Mouse (Mus musculus): ENCODE measurements at regions not wholly inside any gene's neighbourhood (a gene's known extent, or its start where the extent isn't known, plus 50 kb on each side); places are given as distances from the start of the nearest gene placed in this dataset.

DNA sequence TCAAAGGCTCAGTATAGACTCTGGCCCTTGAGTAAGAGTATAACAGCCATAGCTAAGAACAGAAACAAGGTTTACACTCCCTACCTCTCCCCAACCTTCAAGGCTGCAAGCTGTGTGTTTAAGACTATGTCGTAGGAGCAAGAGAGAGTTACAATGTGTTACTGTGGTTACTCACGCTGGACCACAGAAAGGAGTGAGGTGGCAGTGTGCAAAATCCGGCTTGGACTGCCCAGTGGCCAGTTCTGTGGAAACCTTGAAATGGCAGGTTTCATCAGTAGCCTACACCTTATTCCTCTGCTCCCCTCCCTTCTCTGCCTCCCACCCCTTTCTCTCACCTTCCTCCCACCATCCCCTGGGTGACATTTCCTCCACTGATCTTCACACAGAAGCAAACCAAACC is 114.3 kb upstream of the Ado start:
- no peak for DNase-seq (ENCODE audit: low read depth)

DNA sequence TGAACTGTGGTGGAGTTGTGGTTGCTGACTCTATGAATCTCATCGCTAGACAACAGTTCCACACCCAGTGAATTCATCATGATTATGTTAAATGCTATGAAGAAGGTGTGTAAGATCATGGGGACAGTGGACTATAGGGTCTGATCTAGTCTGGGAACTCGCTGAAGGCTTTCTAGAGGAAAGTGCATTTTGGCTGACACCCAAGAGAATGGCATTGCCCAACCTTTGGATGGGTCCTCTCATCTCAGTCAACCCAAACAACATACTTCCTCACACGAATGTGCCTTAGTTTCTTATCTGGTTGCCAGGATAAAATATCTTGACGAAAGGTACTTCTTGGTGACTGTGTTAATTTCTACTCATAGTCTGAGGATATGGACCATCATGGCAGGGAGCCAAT is 112.9 kb upstream of the Ado start:
- DNase-seq (ENCODE audit: low read depth), result no peak

DNA sequence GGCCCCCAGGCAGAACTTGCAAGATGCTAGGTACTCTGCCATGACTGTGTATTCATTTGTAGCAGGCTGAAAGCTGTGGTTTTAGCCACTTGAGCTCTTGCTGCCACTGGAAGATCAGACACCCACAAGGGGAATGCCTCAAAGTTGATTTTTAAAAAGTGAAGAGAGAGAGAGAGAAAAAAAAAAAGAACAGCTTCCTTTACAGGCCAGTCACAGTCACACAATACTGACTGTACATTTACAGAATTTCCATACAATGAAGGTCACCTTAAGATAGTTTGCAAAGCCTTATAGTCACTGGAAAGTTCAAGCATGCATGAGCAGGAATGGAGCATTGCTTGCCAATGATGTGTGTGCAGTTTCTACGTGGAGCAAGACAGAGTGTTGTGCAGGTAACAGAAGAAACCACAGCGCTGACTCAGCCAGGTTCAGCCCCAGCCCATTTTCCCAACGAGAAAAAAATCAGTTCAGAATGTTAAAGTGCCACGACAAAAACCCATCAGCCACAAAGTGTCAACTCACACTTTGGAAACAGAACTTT is 109.3 kb upstream of the Ado start:
- DNase-seq (ENCODE audit: low read depth), result no peak

DNA sequence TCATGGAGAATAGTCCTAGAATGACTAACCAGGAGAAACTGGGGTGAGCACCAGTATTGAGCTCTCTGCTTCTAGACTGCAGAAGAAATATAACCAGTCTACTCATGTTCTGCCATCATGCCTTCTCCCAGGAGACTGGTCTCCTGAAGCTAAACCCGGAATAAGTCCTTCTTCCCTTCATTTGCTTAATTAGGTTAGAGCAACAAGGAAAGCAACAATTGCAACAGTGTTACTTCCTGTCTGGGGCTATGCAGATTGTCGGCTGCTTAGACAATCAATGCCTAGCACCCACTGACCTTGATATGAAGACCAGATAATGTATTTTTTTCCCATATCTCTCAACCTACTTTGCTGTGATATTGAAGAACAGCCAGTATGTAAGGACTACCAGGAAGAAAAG is 108.5 kb upstream of the Ado start:
- DNase-seq (ENCODE audit: low read depth), result no peak

DNA sequence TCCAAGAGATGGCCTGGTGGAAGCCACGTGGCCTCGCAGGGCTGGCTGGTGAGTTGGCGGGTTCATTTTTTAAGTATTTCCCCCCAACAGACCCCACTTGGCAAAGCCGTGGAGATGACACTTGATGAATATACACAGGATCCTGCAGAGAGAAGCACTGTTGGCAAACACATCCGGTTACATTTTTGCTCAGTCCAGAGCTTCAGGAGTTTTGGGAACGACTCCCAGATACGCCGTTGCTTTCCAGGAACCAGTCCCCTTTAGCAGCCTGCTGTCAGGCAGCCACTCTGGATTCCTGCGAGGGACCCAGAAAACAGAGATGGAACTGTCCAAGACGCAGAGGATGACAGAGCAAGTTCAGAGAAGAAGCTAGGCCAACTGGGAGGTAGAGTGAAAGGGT is 105.8 kb upstream of the Ado start:
- no peak for DNase-seq (ENCODE audit: low read depth)

DNA sequence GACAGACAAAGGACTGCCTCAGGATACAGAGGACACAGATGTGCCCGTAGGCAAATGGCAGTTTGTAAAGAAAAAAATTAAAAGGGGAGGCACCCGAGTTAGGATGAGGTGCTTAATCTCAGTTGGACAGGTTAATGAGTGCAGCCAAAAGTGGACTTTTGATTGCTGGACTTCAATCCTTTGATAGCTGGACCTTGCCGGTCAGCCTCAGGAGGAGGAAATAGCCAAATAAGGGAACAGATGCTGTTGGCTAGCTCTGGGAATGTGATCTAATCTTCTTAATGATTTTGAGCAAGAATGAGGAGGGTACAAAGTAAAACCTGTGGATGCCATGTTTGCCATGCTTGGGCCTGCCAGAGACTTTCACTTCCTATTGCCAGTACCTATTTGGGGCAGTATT is 103.5 kb upstream of the Ado start:
- no peak for DNase-seq (ENCODE audit: low read depth)

DNA sequence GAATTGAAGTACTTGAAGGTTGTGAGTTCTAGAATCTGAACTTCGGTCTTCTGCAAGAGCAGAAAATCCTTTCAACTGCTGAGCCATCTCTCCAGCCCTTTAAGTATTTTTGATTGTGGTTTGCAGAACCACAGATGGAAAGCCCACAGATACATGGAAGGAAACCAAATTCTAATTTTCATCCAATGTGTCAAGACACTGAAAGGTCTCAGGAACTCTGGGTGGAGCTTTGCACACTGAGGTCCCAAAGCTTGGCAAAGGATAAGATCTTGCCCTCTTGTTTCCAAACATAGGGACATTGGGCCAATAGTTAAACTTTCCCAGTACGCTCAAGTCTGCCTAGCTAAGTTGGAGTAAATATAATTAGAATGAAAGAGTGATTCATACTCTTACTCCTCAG is 102.6 kb upstream of the Ado start:
- peak; percentile 81 for DNase-seq (ENCODE audit: low read depth)

DNA sequence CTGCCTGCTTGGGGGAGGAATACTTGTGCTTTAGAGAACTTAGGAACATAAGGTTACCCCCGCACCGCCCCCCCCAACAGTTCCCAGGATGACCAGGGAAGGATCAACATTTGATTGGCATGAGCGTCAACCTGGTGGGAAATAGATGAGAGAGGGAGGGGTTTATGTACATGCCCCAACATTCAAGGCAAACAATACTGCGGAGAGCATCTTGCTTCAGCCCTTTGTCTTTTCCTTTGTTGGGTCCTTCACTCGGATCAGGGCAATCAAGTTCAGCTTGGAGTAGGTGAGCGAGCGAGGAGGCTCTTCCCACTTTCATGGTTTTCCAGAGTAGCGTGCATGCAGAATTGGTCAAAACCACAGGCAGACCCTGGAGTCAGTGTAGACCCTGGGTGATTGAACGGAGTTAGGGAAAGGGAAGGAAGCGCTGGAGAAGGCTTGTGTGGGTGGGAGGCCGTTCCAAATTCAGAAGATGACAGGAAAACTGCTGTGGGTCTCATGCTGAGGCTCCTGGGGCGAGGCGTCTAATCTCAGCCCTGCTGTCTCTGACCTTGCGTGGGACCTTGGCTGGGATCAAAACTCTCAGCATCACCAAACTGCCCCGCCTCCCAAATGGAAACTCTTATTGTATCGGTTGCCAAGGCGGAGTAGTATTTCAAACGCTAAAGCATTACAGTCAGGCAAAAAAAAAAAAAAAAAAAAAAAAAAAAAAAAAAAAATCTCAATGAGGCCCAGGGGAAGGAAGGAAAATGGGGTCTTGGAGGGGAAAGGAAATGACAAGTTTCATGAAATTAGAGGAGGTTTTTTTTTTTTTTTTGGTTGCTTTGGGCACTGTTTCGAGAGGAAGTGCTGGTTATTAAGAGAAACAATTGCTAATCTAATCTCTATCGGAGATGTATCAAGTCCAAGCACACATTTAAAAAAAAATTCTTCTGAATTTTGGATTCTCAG is 99.3 kb upstream of the Ado start:
- no peak for DNase-seq (ENCODE audit: low read depth)

DNA sequence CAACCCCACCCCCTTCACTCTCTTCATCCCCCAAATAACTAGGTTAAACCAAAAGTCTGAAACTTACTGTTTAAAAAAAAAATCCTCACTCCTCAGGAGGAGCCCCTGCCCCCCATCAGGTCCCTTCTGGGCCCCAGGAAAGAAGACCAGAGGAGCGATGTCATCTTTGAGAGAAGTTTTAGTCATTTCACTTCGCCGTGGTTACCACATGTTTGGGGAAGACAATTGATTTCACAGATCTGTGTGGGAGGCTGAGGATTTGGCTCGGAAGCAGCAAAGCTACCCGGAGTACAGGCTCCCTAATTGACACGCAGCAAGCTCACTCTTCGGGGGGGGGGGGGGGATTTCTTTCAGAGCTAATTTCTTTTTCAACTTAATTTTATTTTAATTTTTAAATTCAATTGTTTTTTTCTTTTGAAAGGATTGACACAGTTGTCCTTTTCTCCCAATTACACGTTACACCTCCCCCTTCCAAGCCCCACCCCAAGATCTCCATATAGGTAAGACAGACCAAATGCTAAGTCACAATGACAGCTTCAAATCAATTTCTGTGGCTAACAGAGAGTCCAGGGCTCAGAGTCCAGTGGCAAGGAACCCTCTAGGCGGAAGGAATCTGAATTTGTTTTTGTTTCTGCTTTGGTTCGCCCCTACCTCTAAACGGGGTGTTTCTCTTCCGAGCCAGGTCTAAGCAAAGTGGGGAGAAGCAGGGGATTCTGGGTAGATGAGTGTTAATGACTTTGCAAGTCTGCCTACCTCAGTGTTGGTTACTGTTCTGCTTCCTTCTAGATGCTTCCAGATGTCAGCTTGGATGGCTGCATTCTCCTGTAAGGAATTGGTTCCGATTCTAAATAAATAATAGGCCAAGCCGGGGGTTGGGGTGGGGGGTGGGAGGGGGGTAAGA is 98.2 kb upstream of the Ado start:
- DNase-seq (ENCODE audit: low read depth), result no peak

DNA sequence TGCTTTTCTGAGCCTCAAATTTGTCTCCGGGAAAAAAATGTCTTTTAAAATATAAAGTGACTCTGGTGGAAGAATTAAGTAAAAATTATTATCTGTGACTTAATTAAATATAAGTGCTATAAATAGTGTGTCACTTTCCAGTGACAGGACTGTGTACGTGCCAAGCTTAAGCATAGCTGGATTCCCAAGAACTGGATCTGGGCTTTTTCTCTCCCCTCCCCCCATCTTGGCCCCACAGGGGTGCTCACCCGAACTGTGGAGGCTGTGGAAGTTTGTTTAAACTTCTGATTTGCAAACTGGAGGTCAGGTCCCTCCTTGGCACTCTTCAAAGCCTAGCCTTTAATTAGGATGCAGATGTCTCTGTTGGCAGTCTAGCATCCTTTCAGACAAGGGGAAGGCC is 97.1 kb upstream of the Ado start:
- no peak for DNase-seq (ENCODE audit: low read depth)

DNA sequence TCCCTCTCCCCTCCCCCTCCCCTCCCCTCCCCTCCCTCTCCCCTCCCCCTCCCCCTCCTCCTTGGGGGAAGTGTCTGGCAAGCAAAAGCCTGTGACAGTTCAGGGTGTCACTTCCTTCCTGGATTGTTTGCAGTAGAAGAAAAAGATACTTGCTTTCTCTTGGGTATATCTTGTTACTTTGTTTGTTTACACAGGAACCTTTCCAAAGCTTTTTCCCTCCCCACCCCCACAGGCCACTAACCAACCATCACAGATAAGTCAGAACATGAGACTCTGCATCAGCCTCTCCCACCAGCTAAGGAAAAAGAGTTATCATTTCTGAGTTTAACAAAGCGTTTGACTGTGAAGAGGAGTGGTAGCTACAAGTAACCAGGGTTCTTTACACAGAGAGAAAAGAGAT is 95.5 kb upstream of the Ado start:
- DNase-seq (ENCODE audit: low read depth), result no peak

DNA sequence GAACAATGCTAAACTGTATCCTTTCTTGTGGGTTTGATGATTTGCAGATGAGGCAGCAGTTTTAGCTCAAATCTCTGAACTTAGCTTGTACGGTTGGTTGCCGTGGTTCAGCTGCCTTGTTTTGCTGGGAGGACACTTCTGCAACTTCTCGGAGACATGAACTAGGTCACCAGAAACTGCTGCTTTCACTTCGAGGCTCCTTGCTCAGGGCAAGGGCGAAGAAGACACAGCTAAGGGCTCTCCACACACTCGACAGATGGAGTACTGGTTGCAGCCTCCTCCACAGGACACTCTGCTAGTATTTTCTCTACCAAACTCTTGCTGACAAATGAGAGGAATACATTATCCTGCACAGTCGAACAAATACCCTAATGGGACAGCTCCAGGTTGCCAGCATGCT is 94.9 kb upstream of the Ado start:
- DNase-seq (ENCODE audit: low read depth), result no peak

DNA sequence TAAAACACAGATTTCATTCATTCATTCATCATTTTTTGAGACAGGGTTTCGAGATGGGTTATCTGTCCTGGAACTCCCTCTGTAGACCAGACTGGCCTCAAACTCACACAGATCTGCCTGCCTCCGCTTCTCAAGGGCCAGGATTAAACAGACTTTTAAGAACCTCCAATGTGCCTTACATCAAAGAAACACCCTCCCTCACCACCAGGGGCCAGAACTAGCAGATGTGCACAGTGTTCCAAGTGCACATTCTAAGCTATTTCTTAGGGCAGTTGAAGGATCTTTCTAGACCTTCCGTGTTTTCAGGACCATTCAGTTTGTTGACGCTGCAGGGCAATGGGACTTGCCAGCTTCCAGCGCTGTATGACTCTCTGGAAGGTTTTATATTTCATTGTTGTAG is 88.6 kb upstream of the Ado start:
- DNase-seq (ENCODE audit: low read depth), result no peak

DNA sequence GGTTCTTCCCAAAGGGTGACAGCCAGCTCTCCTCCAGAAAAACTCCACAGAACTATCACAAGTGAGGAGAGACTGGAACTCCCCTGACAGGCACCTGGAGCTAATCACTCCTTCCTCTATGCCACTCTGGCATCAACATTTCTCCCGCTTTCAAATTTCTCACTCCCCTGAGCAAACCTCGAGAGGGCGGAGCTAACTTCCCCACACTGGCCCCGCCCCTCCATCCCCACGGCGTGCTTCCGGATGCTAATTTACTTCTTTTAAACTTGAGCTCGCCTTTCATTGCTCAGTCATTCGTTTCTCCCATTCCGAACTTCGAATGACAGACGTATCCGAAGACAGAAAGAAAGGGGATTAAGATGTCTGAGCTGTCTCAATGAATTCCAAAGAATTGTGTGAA is 87.8 kb upstream of the Ado start:
- DNase-seq (ENCODE audit: low read depth), result no peak

DNA sequence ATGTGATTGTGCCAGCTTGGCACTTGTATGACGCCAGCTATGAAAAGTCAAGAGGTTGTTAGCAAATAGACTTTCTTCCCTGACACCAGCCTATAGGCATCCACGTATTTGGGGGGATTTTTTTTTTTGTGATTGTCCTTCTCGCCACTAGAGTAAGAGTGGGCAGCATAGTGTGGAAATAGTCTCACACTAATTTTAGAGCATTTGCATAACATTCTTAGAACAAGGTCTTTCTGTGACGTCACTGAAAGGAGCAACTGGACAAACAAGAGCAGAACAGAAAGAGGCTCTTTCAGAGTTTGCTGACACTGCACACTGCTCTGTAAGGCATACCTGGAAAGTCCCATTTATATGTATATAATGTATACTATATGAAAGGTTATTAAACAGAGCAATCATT is 86.0 kb upstream of the Ado start:
- DNase-seq (ENCODE audit: low read depth), result no peak

DNA sequence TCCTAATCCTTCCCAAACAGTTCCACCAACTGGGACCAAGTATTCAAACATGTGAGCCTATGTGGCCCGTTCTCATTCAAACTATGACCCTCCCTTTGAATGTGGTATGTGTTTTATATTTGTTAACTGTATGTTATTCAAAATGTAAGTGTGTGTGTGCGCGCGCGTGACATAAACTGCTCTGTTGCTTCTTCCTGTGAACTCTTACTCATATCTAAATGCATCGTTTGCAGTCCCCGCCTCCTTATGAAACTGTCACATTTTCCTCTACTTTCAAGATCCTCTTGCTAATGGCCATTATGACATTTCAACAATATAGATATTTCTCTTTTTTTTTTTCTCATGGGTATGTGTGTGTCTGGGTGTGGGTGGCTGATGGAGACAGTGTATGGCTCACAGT is 84.3 kb upstream of the Ado start:
- DNase-seq (ENCODE audit: low read depth), result no peak

DNA sequence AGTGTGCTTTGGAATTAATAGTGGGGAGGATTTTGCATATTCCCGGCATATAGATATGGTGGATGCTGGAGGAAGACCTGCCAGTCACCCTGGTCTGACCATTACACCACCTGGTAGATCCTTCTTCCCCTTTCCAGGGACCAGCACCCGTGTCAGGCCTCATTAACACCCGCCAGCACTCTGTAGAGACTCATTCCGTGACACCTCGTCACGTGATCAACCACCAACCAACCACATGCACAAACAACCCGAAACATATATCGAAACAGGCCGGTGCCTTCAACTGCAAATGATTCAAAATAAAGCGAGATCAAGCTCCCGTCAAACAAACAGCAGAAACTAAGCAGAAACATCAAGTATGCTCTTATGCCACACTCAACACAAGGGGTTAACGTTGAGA is 74.6 kb upstream of the Ado start:
- DNase-seq (ENCODE audit: low read depth), result no peak

DNA sequence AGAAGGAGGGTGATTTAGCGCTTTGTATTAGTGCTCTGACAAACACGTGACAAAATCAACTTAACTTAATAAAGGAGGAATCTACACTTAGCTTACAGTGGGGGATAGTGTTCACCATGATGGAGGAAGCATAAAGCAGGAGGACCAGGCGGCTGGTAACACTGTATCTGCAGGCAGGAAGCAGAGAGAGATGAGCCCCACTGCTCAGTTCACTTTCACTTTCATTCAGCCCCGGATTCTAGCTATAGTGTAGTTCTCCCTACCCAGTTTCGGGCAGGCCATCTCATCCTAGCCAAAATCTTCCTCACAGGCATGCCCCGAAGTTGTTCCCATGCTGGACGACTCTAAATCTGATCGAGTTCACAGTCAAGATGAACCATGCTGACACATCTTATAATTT is 71.3 kb upstream of the Ado start:
- no peak for DNase-seq (ENCODE audit: low read depth)

DNA sequence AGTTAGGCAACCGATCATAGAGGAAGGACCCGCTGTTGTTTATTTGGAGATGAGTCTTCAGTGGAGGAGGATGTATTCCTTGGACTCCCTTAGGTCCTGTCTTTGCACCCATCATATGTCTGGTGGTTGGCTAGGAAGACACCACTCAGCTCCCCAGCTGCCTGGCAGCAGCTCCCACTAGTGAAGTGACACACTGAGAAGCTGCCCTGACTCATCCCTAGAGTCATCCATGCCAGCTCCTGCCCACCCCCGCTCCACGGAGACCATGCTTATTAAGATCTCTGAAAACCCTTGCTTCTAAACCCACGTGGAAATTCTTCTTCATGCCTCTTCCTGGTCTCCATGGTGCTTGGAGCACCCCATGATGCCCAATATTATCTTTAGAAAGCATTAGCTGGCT is 69.4 kb upstream of the Ado start:
- DNase-seq (ENCODE audit: low read depth), result no peak

DNA sequence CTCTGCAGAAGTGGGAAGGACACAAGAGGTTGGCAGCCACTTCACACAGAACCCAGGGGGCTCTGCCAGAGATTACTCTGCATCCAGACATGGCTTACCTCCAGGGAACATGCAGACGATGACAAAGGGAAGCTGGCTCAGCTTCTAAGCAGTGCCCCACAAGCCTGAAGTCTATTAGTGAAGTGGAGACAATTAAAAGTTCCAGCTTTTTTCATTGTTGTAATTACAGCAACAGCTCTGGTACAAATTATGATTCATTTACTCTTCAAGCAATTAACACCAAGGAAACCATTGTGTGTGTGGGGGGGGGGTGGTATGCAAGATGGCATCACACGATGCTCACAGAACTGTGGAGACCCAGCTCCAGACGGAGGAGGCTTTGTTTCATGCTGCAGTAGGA is 66.3 kb upstream of the Ado start:
- DNase-seq (ENCODE audit: low read depth), result no peak

DNA sequence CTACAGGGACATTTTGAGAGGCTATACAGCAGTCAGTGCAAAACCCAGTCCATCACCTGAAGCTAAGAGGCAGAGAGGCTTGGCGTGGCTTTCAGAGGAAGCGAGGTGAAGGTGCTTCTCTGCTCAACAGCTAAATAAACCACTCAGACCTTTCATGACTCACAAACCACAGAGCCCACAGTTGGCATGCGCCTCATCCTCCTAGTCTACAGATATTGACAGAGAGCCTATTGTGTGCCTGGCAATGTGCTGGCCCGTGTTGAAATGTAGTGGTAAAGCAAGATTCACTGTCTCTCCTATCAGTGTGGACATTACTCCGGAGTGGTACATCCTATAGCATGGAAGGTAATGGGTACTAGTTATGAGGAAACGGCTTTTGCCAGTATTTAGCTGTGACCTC is 61.9 kb upstream of the Ado start:
- peak; percentile 57 for DNase-seq (ENCODE audit: low read depth)

DNA sequence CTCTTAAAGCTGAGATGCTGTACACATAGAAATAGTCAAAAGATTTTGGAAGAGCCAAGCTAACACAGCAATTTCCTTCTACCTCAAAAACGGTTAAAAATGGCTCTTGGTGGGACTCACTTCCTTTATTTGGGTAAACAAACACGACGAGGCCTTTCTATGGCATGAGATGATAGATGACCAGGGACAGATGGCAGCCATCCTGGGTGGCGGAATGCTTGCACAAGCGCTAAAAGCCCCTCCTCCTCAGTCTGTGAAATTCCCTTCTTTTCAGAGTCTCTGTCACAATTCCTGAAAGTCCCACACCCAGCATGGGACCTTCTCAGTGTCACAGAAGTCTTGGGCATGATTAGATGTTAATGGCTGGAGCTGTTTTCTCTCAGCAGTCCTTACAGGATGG is 59.3 kb upstream of the Ado start:
- DNase-seq (ENCODE audit: low read depth), result no peak
